Mouse (Mus musculus): ENCODE data around the gene Cbx1.

DNA sequence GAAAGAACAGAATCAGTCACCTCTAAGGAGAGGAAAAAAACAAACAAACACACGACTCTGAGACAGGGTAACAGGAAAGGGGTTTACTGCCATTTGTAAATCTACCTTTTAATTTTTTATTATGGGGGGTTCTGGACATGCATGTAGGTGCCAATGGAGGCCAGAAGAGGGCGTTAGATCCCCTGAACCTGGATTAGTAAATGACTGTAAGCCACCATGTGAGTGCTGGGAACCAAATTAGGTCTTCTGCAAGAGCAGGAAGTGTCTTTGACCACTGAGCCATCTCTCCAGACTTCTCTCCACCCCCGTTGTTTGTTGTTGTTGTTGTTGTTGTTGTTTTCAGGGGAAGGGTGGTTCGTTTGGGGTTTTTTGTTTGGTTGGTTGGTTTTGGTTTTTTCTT is 31.5 kb upstream of the Cbx1 start:
- TF ChIP-seq POLR2A (IDR thresholded peaks at IDR 0.05; ENCODE audit: insufficient read depth, low read depth, low read length) (no peak), CTCF (IDR thresholded peaks at IDR 0.05; ENCODE audit: insufficient read depth, low read depth, low read length) (no peak)
